Mouse (Mus musculus) erythroblast, embryonic 14.5 days (primary cell): Measurements from ENCODE around the gene Arfgef2.

Source experiments
- GATA1 ChIP-seq: IDR thresholded peaks from 2 replicates; pipeline ENCODE4 v1.6.1; 2012; ENCODE audit warnings: low read length, inconsistent platforms, mixed read lengths
- TAL1 ChIP-seq: IDR thresholded peaks from 3 replicates; pipeline ENCODE4 v1.6.1; 2012; ENCODE audit warnings: low read length, inconsistent platforms, mixed read lengths

DNA sequence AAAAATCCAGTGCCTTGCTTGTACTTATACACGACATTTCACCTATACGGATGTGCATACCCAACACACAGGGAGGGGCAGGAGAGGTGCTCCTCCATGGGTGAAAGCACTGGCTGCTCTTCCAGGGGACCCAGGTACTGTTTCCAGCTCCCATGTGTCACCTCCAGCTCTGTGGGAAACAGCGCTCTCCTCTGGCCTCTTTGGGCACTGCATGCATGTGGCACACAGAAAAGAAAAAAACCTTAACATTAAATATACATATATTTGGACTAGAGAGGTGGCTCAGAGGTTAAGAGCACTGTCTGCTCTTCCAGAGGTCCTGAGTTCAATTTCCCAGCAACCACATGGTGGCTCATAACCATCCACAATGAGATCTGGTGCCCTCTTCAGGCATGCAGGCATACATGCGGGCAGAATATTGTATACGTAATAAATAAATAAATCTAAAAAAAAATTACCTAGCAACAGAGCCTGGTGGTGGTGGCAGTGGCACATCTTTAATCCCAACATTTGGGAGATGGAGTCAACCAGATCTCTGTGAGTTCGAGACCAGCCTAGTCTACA lies 98.4 kb downstream of the Arfgef2 start:
- TF ChIP-seq GATA1 (no peak), TAL1 (no peak)
